Mouse (Mus musculus) inflammation-experienced regulatory T-cells, adult 16 weeks (primary cell): ENCODE data around the gene Bex1. TPM values are rescaled to one million over a fixed set of nuclear protein-coding genes. Genes with fewer than 3 reads are reported as not detected.

Experiments used
- polyA plus RNA-seq: library from polyadenylated mRNA; unstranded; fragments of 100-300 nt; shearing (Covaris generic); gene quantifications from one replicate; pipeline ENCODE4 v1.2.1, GENCODE M21; 2017

Bex1 gene
- polyA plus RNA-seq = not detected

DNA sequence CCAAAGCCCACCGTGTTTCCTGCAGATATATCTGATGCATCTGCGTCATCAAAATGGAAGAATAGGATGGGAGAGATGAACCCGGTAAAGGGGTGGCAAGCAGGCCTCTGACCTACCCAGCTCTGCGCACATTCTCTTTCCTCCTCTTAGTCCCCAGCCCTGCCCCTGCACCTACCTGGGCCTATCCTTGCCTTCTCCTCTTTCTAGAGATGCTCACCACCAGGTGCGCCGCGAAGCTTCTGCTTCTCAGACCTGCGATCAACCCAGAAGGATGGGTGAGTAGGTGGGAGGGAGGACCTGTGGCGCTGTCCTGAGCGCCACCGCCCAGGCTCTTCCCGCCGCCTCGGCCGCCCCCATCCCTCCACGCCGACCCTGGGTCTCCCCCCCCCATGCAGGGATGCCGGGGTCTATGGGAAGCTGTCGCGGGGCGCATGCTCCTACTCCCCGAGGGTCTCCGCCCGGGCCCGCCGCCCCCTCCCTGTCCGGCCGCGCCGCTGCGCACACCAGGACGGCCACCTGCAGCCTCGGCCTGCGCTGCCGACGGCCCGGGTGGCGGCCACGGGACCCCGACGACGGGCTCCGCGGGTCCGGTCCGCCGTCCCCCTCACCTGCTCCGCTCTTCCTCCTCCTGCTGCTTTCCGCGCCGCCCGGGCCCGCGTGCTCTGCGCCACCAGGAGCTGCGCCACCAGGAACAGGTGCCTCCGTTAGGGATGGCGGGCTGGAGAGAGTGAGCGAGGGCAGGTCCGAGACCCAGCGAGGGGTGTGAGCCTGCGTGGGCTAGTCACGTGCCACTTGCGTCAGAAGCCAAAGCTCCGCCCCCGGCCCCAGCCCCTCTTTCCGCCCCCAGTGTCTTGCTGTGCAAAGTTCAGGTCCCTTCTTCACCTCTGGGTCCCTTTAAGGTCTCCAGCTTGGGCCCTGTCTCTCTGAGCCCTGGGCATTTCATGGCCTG is at the start of gene Bex1, which contains the start of gene Tceal7:
Bex1 (minus strand) TSS at position 785 of the 949 bp plus-strand sequence.
Tceal7 (plus strand) TSS at position 51 of the 949 bp plus-strand sequence.

DNA sequence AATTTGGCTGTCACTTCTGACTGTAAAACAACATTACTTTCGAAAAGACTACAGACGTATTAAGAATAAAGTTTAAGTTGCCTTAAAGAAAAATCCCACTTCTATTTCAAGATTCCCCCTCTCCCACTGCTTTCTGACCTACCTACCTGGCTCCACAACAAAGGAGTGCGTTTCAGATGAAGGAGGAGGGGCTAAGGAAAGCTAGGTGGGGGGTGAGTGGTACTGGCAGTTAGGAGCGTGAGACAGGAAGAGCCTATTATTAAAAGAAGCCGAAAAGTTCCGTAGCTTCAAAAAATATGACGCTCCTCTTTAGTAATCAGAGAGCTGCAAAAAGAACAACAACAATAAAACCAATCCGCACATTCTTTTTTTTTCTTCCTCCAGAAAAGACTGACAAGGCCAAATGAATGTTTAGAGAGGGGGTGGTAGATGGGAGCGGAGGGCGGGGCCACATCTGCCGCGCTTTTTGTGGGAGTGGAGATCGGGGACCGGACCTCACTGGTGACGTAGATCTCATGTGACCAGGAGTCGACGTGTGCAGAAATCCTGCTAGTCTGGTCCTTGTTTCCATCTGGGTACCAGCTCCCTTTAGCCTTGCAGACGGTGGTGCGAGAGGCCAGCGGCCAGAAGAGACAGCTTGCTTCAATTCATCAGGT is 29.4 kb upstream of the Bex1 start, which contains the start of gene Tceal9:
Tceal9 (plus strand) TSS at position 506 of the 656 bp plus-strand sequence.

DNA sequence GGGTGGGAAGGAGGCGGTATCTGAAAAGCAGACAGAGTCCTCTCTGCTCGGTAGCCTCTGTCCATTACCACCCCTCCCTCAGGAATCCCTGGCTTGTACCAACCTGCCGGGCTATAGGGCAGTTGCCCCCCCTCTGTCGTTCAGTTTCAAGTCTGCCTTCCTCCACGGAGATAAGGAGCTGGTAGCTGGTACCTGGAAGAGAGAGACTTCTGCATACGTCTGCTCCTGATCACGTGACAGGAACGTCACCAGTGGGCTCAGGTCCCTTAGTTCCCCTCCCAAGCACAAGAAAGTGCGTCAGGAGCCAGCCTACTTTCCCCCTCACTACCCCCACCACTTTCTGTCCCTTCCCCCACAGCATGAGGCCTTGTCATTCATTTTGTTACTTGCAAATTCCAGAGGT is 11.6 kb downstream of the Bex1 start, which contains the start of gene Tceal5:
Tceal5 (minus strand) TSS at position 213 of the 403 bp plus-strand sequence.

DNA sequence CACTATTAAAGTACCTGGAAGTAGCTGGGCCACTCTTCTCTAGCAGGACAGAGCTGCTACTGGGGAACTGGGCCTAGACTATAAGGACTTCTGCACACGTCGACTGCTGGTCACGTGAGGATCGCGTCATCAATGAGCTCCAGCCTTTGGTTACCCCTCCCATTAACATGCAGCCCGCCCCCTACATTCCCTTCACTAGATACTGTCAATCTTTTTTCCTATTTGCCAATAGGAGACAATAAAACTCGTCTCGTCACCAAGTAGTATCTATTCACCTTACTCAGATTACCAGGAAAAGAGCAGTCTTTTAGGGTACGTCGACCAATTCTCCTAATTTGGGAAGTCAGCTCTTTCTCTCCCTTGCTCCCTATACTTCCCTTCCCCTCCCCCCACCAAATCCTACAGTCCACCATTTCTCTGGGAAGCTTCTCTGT is 43.2 kb downstream of the Bex1 start, which contains the start of gene Tceal8:
Tceal8 (minus strand) TSS at position 225 of the 434 bp plus-strand sequence.

Other genes starting within 250 kb of the Bex1 start
- gene Arxes2, start 221.7 kb downstream of the Bex1 start, polyA plus RNA-seq = 8.1 TPM
- gene Arxes1, start 182.1 kb downstream of the Bex1 start, polyA plus RNA-seq = not detected
- 2.2 TPM for gene Bex2, start 147.3 kb downstream of the Bex1 start, polyA plus RNA-seq
- gene Nxf3, start 130.3 kb downstream of the Bex1 start, polyA plus RNA-seq = not detected
- gene Bex4, start 76.5 kb downstream of the Bex1 start, polyA plus RNA-seq = not detected
- gene Tceal8, start 43.2 kb downstream of the Bex1 start, polyA plus RNA-seq = 1.0 TPM
- gene Tceal5, start 11.6 kb downstream of the Bex1 start, polyA plus RNA-seq = not detected
- not detected for gene Tceal7, start 734 bp downstream of the Bex1 start, polyA plus RNA-seq
- 56.0 TPM for gene Tceal9, start 29.6 kb upstream of the Bex1 start, polyA plus RNA-seq
- gene Bex3, start 54.7 kb upstream of the Bex1 start, polyA plus RNA-seq = 104 TPM